ENCODE assay signal across 17 mouse cellular contexts in genomic region chr15:100737667-100738066, GRCm38 (mm10). TPM values are rescaled to one million over a fixed set of nuclear protein-coding genes. Genes with fewer than 3 reads are reported as not detected.
A peak's percentile ranks its signal among the peaks of the same experiment; 100 is the strongest.
DNase-seq lines count a peak whose midpoint lies in the region; ATAC-seq and TF ChIP-seq lines count a peak whose summit lies in the region.
"Had no signal": no experiment of that assay in that cellular context is flagged by ENCODE, and none has a peak within 500 bp of the region (broad histone marks: within the 10 kb centered on the region; RNA-seq: fewer than 3 reads in every experiment).

No protein-coding gene starts in this region.

- H3K27me3 ChIP-seq in spleen, adult 2 months (ENCODE audit: control insufficient read depth, insufficient read depth, low read length), result no peaks in the 10 kb centered on the region
- H3K27me3 ChIP-seq in liver, embryonic 15.5 days, result peaks cover 6% of the 10 kb centered on the region
- no peaks in the 10 kb centered on the region for H3K27me3 ChIP-seq in small intestine, adult 2 months (ENCODE audit: control insufficient read depth, insufficient read depth, low read length)
- H3K27me3 ChIP-seq: forebrain, embryonic 15.5 days; midbrain, embryonic 15.5 days had no signal

- WGBS in spleen, adult 2 months, result 53% methylated on average over 3 of the region's 3 CpGs
- WGBS in liver, embryonic 15.5 days (ENCODE audit: insufficient replicate concordance), result 66% methylated on average over 3 of the region's 3 CpGs
- 37% methylated on average over 3 of the region's 3 CpGs for WGBS in small intestine, adult 2 months

- H3K4me2 ChIP-seq in liver, embryonic 15.5 days, result peak overlapping the region; percentile 65
- H3K4me2 ChIP-seq: forebrain, embryonic 15.5 days; midbrain, embryonic 15.5 days had no signal

- H3K36me3 ChIP-seq in spleen, adult 2 months (ENCODE audit: control insufficient read depth, insufficient read depth, low read length), result no peaks in the 10 kb centered on the region
- H3K36me3 ChIP-seq in liver, embryonic 15.5 days (replicated peaks), result no peaks in the 10 kb centered on the region
- H3K36me3 ChIP-seq in small intestine, adult 2 months (ENCODE audit: control insufficient read depth, insufficient read depth, low read length), result no peaks in the 10 kb centered on the region
- H3K36me3 ChIP-seq: forebrain, embryonic 15.5 days; midbrain, embryonic 15.5 days had no signal

- H3K4me3 ChIP-seq in spleen, adult 2 months (ENCODE audit: extremely low read depth, insufficient read depth, insufficient read length), result no peak overlapping the region
- H3K4me3 ChIP-seq in bone marrow macrophage, adult 2 months (ENCODE audit: insufficient read depth, low read length), result no peak overlapping the region
- H3K4me3 ChIP-seq in liver, embryonic 15.5 days (replicated peaks), result no peak overlapping the region
- no peak overlapping the region for H3K4me3 ChIP-seq in small intestine, adult 2 months (ENCODE audit: low read depth, low read length)
- H3K4me3 ChIP-seq: forebrain, embryonic 15.5 days; midbrain, embryonic 15.5 days had no signal

- no peaks in the 10 kb centered on the region for H3K9me3 ChIP-seq in liver, embryonic 15.5 days (replicated peaks)
- H3K9me3 ChIP-seq: forebrain, embryonic 15.5 days; midbrain, embryonic 15.5 days had no signal

- ATAC-seq in liver, embryonic 15.5 days (ENCODE audit: insufficient read depth), result no peak
- ATAC-seq: forebrain, embryonic 15.5 days; hindbrain, embryonic 16.5 days; midbrain, embryonic 15.5 days had no signal

- no peak for DNase-seq in spleen, adult 2 months (ENCODE audit: low read depth in 1 of 2, low spot score in 2 of 2)
- DNase-seq in spleen, adult 18-20 months, result no peak
- no peak for DNase-seq in left cerebral cortex, postnatal 36 days (ENCODE audit: low spot score in 2 of 2)
- no peak for DNase-seq in lung, adult 18-20 months
- no peak for DNase-seq in urinary bladder, postnatal 36 days (ENCODE audit: low spot score in 2 of 2)
- DNase-seq: adrenal gland, postnatal 10 days; cerebellum, adult 18-20 months; heart, postnatal 10 days; kidney, adult 8-10 months; kidney, postnatal 36 days; lung, adult 2 months had no signal

- peak overlapping the region; percentile 37 for H3K27ac ChIP-seq in spleen, adult 2 months (ENCODE audit: insufficient read depth, low read length)
- peak overlapping the region; percentile 42 for H3K27ac ChIP-seq in bone marrow macrophage, adult 2 months (ENCODE audit: insufficient read depth, low read depth, low read length)
- peak overlapping the region; percentile 87 for H3K27ac ChIP-seq in liver, embryonic 15.5 days (replicated peaks)
- peak overlapping the region; percentile 97 for H3K27ac ChIP-seq in small intestine, adult 2 months (ENCODE audit: insufficient read depth, low read depth, low read length)
- H3K27ac ChIP-seq: forebrain, embryonic 15.5 days; midbrain, embryonic 15.5 days had no signal

- H3K9ac ChIP-seq in liver, embryonic 15.5 days, result peak overlapping the region; percentile 31; the same call in 1 of the 2 replicates
- H3K9ac ChIP-seq: forebrain, embryonic 15.5 days; midbrain, embryonic 15.5 days had no signal

- H3K4me1 ChIP-seq in spleen, adult 2 months (ENCODE audit: control insufficient read depth, insufficient read depth, insufficient read length), result peaks cover 26% of the 10 kb centered on the region
- peaks cover 32% of the 10 kb centered on the region for H3K4me1 ChIP-seq in bone marrow macrophage, adult 2 months (ENCODE audit: control insufficient read depth, insufficient read depth, low read length)
- H3K4me1 ChIP-seq in liver, embryonic 15.5 days (replicated peaks), result peaks cover 47% of the 10 kb centered on the region
- H3K4me1 ChIP-seq in small intestine, adult 2 months (ENCODE audit: control insufficient read depth, insufficient read depth, insufficient read length, low read length), result peaks cover 28% of the 10 kb centered on the region; the same call in 1 of the 2 replicates
- H3K4me1 ChIP-seq: forebrain, embryonic 15.5 days; midbrain, embryonic 15.5 days had no signal

- TF ChIP-seq POLR2A in spleen, adult 2 months (IDR thresholded peaks at IDR 0.05; ENCODE audit: low read depth, low read length), result no peak
- no peak for TF ChIP-seq POLR2A in bone marrow macrophage, adult 2 months (IDR thresholded peaks at IDR 0.05; ENCODE audit: borderline replicate concordance, low read depth, low read length)
- no peak for TF ChIP-seq POLR2A in small intestine, adult 2 months (IDR thresholded peaks at IDR 0.05; ENCODE audit: low read depth, low read length)

- intact Hi-C loops in left cerebral cortex, postnatal 36 days (cut with DNase I), result no loop called here

- TF ChIP-seq CTCF in spleen, adult 2 months (IDR thresholded peaks at IDR 0.05; ENCODE audit: extremely low read depth, insufficient read depth, insufficient read length, insufficient replicate concordance), result no peak
- TF ChIP-seq CTCF in bone marrow macrophage, adult 2 months (IDR thresholded peaks at IDR 0.05; ENCODE audit: low read depth, low read length), result no peak
- TF ChIP-seq CTCF in small intestine, adult 2 months (IDR thresholded peaks at IDR 0.05; ENCODE audit: extremely low read depth, insufficient read length, insufficient replicate concordance, low read depth, low read length), result no peak

RNA-seq across cellular contexts. Expression of gene Galnt6, which starts 8.5 kb away (rescaled TPM):
- 13.9 and 16.1 TPM in 2 replicates for polyA plus RNA-seq in spleen, adult 2 months (2012; rRNA removed)
- polyA plus RNA-seq in bone marrow macrophage, adult 2 months (2012; ENCODE audit: insufficient read depth, insufficient read length, missing spikeins), result 11.5 and 14.9 TPM in 2 replicates
- 1.2 and 1.5 TPM in 2 replicates for polyA plus RNA-seq in liver, embryonic 15.5 days (2015; fragmentation: Nextera tagmentation; extraction: Ambion mirVana)
- polyA plus RNA-seq in small intestine, adult 2 months (2012; rRNA removed), result 35.2 and 73.0 TPM in 2 replicates
- total RNA-seq in left cerebral cortex, postnatal 36 days (2021), result 1 to 10 TPM; 3.7 to 7.7 TPM

RNA-seq across cellular contexts. Expression of gene Slc4a8, which starts 23.9 kb away (rescaled TPM):
- 11.0 and 13.9 TPM in 2 replicates for polyA plus RNA-seq in spleen, adult 2 months (2012; rRNA removed)
- polyA plus RNA-seq in bone marrow macrophage, adult 2 months (2012; ENCODE audit: insufficient read depth, insufficient read length, missing spikeins), result 0.85 TPM in 1 of 2 replicates, not detected in the other
- 0.25 and 0.50 TPM in 2 replicates for polyA plus RNA-seq in liver, embryonic 15.5 days (2015; fragmentation: Nextera tagmentation; extraction: Ambion mirVana)
- polyA plus RNA-seq in small intestine, adult 2 months (2012; rRNA removed), result 0.51 and 0.98 TPM in 2 replicates
- 10 to 100 TPM; 66.2 to 80.7 TPM for total RNA-seq in left cerebral cortex, postnatal 36 days (2021)

RNA-seq across cellular contexts. Expression of gene Cela1, which starts 49.9 kb away (rescaled TPM):
- polyA plus RNA-seq in spleen, adult 2 months (2012; rRNA removed), result 5,688 and 5,726 TPM in 2 replicates
- polyA plus RNA-seq in bone marrow macrophage, adult 2 months (2012; ENCODE audit: insufficient read depth, insufficient read length, missing spikeins), result 4.9 and 5.1 TPM in 2 replicates
- polyA plus RNA-seq in liver, embryonic 15.5 days (2015; fragmentation: Nextera tagmentation; extraction: Ambion mirVana), result 17.0 and 22.6 TPM in 2 replicates
- polyA plus RNA-seq in small intestine, adult 2 months (2012; rRNA removed), result 55.9 and 26,246 TPM in 2 replicates
- total RNA-seq in left cerebral cortex, postnatal 36 days (2021), result 1 to 10 TPM; 3.6 to 4.4 TPM

Comparison
In these comparisons a context has a peak if more than half of its experiments do, and no peak if none do; other contexts are left out.
1. H3K27ac ChIP-seq: peak in every context shown above with its lines; median percentile 97 in small intestine, adult 2 months; 87 in liver, embryonic 15.5 days; 42 in bone marrow macrophage, adult 2 months; 37 in spleen, adult 2 months.